Mouse (Mus musculus) forebrain, postnatal 0 days (tissue): ENCODE measurements at regions not wholly inside any gene's neighbourhood (a gene's known extent, or its start where the extent isn't known, plus 50 kb on each side); places are given as distances from the start of the nearest gene placed in this dataset.

Source experiments
- ATAC-seq: fragments of 200-750 bp; cut with Nextera tagmentation; 2 replicates; pipeline ENCODE4 v1.8.0; 2017; ENCODE audit warnings: mild to moderate bottlenecking, moderate library complexity
- DNase-seq: peaks from one replicate; pipeline ENCODE4 v3.0.0-alpha.2; 2015
- H3K27ac ChIP-seq: fragments of 300-500 bp; sonication (generic); 2 replicates; pipeline ENCODE4 v1.5.1; 2014; ENCODE audit warnings: low read depth, mild to moderate bottlenecking, antibody characterized with exemption, low read length, moderate library complexity, mixed read lengths
- H3K27me3 ChIP-seq: fragments of 300-500 bp; sonication (generic); 2 replicates; pipeline ENCODE4 v1.6.1; 2014; ENCODE audit warnings: mild to moderate bottlenecking, low read length, mixed read lengths; ENCODE audit not compliant: insufficient read depth
- H3K36me3 ChIP-seq: fragments of 300-500 bp; sonication (generic); 2 replicates; pipeline ENCODE4 v1.6.1; 2014; ENCODE audit warnings: mild to moderate bottlenecking, moderate library complexity; ENCODE audit not compliant: insufficient read depth
- H3K4me1 ChIP-seq: fragments of 300-500 bp; sonication (generic); 2 replicates; pipeline ENCODE4 v1.6.1; 2014; ENCODE audit warnings: antibody characterized with exemption; ENCODE audit not compliant: insufficient read depth
- H3K4me2 ChIP-seq: fragments of 300-500 bp; sonication (generic); 2 replicates; pipeline ENCODE4 v1.6.1; 2014; ENCODE audit warnings: low read depth, mild to moderate bottlenecking, moderate library complexity
- H3K4me3 ChIP-seq: fragments of 300-500 bp; sonication (generic); 2 replicates; pipeline ENCODE4 v1.5.1; 2014; ENCODE audit warnings: low read depth, low read length, mixed read lengths
- H3K9ac ChIP-seq: fragments of 300-500 bp; sonication (generic); 2 replicates; pipeline ENCODE4 v1.6.1; 2014; ENCODE audit warnings: mild to moderate bottlenecking
- H3K9me3 ChIP-seq: fragments of 300-500 bp; sonication (generic); 2 replicates; pipeline ENCODE4 v1.6.1; 2016; ENCODE audit warnings: low read length
- CTCF ChIP-seq: sonication (generic); IDR thresholded peaks from 2 replicates; pipeline ENCODE4 v1.5.1; 2016; ENCODE audit warnings: antibody characterized with exemption, control low read depth, low read depth
- WGBS: fragments of 180-500 bp; shearing (Covaris S2); extraction: QIAGEN DNeasy Blood & Tissue Kit; methylation state at CpG from one replicate; pipeline ENCODE4 v1.1.7; 2014; 5-methylcytosine and 5-hydroxymethylcytosine counted together

- no peak overlapping the region for H3K4me3 ChIP-seq
- H3K4me1 ChIP-seq: no peaks in the 10 kb centered on the region; the same call in 1 of the 2 replicates
- ATAC-seq: no peak
- H3K27me3 ChIP-seq: no peaks in the 10 kb centered on the region
- H3K4me2 ChIP-seq: peak overlapping the region; percentile 21; the same call in 1 of the 2 replicates
- H3K27ac ChIP-seq: no peak overlapping the region
- H3K9me3 ChIP-seq: no peaks in the 10 kb centered on the region
- 6% methylated on average over 12 of the region's 12 CpGs for WGBS
- no peak for TF ChIP-seq CTCF
- no peaks in the 10 kb centered on the region for H3K36me3 ChIP-seq
- peak; percentile 2 for DNase-seq
- H3K9ac ChIP-seq: no peak overlapping the region
Measured at GRCm38 (mm10) chr10:19208101-19208722, 148.1 kb upstream of the Olig3 start.

GRCm38 (mm10) chr10:19207505-19207904 is 148.8 kb upstream of the Olig3 start:
- H3K4me2 ChIP-seq: no peak overlapping the region
- H3K4me3 ChIP-seq: no peak overlapping the region
- no peaks in the 10 kb centered on the region for H3K27me3 ChIP-seq
- ATAC-seq (no peak), DNase-seq (no peak)
- WGBS: 60% methylated on average over 2 of the region's 2 CpGs
- no peaks in the 10 kb centered on the region for H3K36me3 ChIP-seq
- no peaks in the 10 kb centered on the region for H3K9me3 ChIP-seq
- no peak overlapping the region for H3K27ac ChIP-seq
- H3K4me1 ChIP-seq: no peaks in the 10 kb centered on the region; the same call in 1 of the 2 replicates
- no peak for TF ChIP-seq CTCF
- no peak overlapping the region for H3K9ac ChIP-seq

GRCm38 (mm10) chr10:19200311-19200710 is 156.0 kb upstream of the Olig3 start:
- Histone ChIP-seq H3K9me3 (no peaks in the 10 kb centered on the region), H3K4me3 (no peak overlapping the region), H3K27ac (no peak overlapping the region), H3K27me3 (no peaks in the 10 kb centered on the region), H3K9ac (no peak overlapping the region), H3K36me3 (no peaks in the 10 kb centered on the region), H3K4me1 (no peaks in the 10 kb centered on the region), H3K4me2 (no peak overlapping the region)
- TF ChIP-seq CTCF: no peak
- WGBS: 34% methylated on average over 2 of the region's 2 CpGs
- ATAC-seq (no peak), DNase-seq (no peak)

GRCm38 (mm10) chr10:19195676-19196075 is 160.7 kb upstream of the Olig3 start:
- ATAC-seq (no peak), DNase-seq (no peak)
- Histone ChIP-seq H3K9me3 (no peaks in the 10 kb centered on the region), H3K4me3 (no peak overlapping the region), H3K36me3 (no peaks in the 10 kb centered on the region), H3K27me3 (no peaks in the 10 kb centered on the region), H3K4me2 (no peak overlapping the region), H3K9ac (no peak overlapping the region), H3K4me1 (no peaks in the 10 kb centered on the region), H3K27ac (no peak overlapping the region)
- WGBS: 81% methylated on average over 7 of the region's 7 CpGs
- no peak for TF ChIP-seq CTCF

- no peaks in the 10 kb centered on the region for H3K27me3 ChIP-seq
- no peaks in the 10 kb centered on the region for H3K36me3 ChIP-seq
- H3K4me3 ChIP-seq: no peak overlapping the region
- no peaks in the 10 kb centered on the region for H3K9me3 ChIP-seq
- no peak overlapping the region for H3K9ac ChIP-seq
- WGBS: 86% methylated on average over 3 of the region's 3 CpGs
- no peak for ATAC-seq
- no peak for DNase-seq
- H3K27ac ChIP-seq: no peak overlapping the region
- H3K4me1 ChIP-seq: no peaks in the 10 kb centered on the region
- TF ChIP-seq CTCF: no peak
- H3K4me2 ChIP-seq: no peak overlapping the region
Measured at GRCm38 (mm10) chr10:19194646-19195045, 161.7 kb upstream of the Olig3 start.

DNA sequence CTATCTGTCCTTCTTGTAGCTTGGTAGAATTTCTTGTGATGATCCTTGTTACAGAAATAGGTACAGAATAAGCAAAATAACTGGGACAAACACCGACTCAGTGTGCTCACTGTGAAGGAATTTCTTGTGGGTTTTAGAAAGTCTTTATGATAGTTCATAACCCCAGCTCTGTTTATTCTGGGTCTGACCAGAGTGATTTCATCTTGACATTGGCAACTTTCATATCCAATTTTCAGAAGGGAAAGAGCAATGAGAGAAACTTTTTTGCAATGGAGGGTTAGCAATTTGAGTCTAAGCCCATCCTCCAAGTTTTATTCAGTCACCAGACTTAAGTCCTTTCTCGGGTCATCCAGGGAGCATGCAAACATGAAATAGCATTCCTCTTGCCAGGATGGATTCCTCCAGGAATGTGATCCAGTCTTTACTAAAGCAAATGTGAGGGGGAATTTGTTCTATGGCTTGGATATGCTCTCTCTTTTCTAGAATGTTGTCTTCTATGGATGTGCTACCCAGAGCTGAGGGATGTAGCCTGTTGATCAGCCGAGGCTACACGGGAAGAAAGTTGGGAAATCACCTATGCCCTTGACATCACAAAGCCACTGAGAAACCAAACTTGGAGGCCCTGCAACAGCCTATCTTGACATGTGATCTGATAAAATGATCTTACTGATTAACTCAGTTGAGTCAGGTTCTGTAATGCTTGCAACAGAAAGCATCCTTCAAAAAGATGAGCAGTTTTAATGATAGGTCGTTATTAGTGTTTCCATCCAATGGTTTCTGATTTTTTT is 163.2 kb upstream of the Olig3 start:
- no peaks in the 10 kb centered on the region for H3K9me3 ChIP-seq
- H3K4me2 ChIP-seq: no peak overlapping the region
- 86% methylated on average over 5 of the region's 5 CpGs for WGBS
- H3K9ac ChIP-seq: no peak overlapping the region
- no peak overlapping the region for H3K27ac ChIP-seq
- no peaks in the 10 kb centered on the region for H3K27me3 ChIP-seq
- ATAC-seq (no peak), DNase-seq (no peak)
- H3K4me1 ChIP-seq: no peaks in the 10 kb centered on the region
- H3K36me3 ChIP-seq: no peaks in the 10 kb centered on the region
- H3K4me3 ChIP-seq: no peak overlapping the region
- TF ChIP-seq CTCF: no peak

DNA sequence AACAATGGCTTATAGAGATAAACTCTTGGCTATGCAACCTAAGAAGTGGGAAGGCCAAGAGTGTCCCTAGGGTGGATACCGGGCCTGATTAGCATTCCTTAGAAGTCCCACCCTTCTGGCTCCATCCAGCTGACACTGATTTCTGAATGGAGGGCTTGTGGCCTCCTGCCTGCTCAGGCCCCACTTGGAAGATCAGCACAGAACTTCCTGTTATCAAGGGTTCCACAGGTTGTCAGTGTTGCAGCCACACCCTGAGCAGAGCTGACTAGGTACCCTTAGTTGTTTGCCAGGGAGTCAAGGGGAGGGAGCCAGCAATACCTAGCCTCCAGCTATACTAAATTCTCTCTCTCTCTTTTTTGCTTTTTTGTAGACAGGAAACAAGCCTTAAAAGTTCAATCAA is 164.1 kb upstream of the Olig3 start:
- WGBS: 26% methylated on average over 1 of the region's 1 CpGs

More for the DNA sequence above, 164.1 kb upstream of the Olig3 start:
- Histone ChIP-seq H3K4me2 (no peak overlapping the region), H3K27ac (no peak overlapping the region), H3K9ac (no peak overlapping the region), H3K36me3 (no peaks in the 10 kb centered on the region), H3K27me3 (peaks cover 6% of the 10 kb centered on the region; the same call in 1 of the 2 replicates), H3K4me1 (no peaks in the 10 kb centered on the region), H3K4me3 (no peak overlapping the region), H3K9me3 (no peaks in the 10 kb centered on the region)
- TF ChIP-seq CTCF: no peak
- DNase-seq: no peak
- ATAC-seq: no peak
